ENCODE assay signal across 14 mouse cellular contexts in genomic region chr6:103352405-103353124, GRCm38 (mm10).
DNase-seq lines count a peak whose midpoint lies in the region; ATAC-seq and TF ChIP-seq lines count a peak whose summit lies in the region.
"Had no signal": no experiment of that assay in that cellular context is flagged by ENCODE, and none has a peak within 500 bp of the region (broad histone marks: within the 10 kb centered on the region; RNA-seq: fewer than 3 reads in every experiment).

No protein-coding gene starts in this region.

- no peak for TF ChIP-seq EP300 in liver, postnatal 0 days (IDR thresholded peaks at IDR 0.05; ENCODE audit: low read depth)

- no peaks in the 10 kb centered on the region for H3K27me3 ChIP-seq in hindbrain, embryonic 12.5 days
- no peaks in the 10 kb centered on the region for H3K27me3 ChIP-seq in hindbrain, embryonic 10.5 days (ENCODE audit: insufficient read depth, poor library complexity, severe bottlenecking)
- H3K27me3 ChIP-seq in Patski = no peaks in the 10 kb centered on the region
- H3K27me3 ChIP-seq in liver, postnatal 0 days (ENCODE audit: insufficient read depth, low read length) = no peaks in the 10 kb centered on the region
- H3K27me3 ChIP-seq: liver, embryonic 12.5 days had no signal

- 0 out of 2 replicates have a peak, but pooled peaks cover 3% of the 10 kb centered on the region for H3K4me1 ChIP-seq in hindbrain, embryonic 12.5 days
- H3K4me1 ChIP-seq in hindbrain, embryonic 10.5 days (replicated peaks) = no peaks in the 10 kb centered on the region
- no peaks in the 10 kb centered on the region for H3K4me1 ChIP-seq in embryonic fibroblast, embryonic 13.5 days (ENCODE audit: control insufficient read depth, insufficient read depth, low read length)
- H3K4me1 ChIP-seq in liver, postnatal 0 days (ENCODE audit: insufficient read depth) = no peaks in the 10 kb centered on the region
- H3K4me1 ChIP-seq: liver, embryonic 12.5 days had no signal

- CTCF ChIA-PET in Patski (lab: Charles Lee) = no interaction called here

- no peak for DNase-seq in hindbrain, embryonic 10.5 days (ENCODE audit: low spot score)
- no peak for DNase-seq in Patski (ENCODE audit: low read depth, low spot score)
- DNase-seq in layer of hippocampus, adult 9-10 months (ENCODE audit: low spot score) = peak; percentile 71
- DNase-seq in liver, postnatal 0 days = no peak
- DNase-seq: cerebellum, postnatal 36 days; kidney, postnatal 4 days; lung, postnatal 4 days had no signal

- H3K9ac ChIP-seq in hindbrain, embryonic 12.5 days = no peak overlapping the region
- no peak overlapping the region for H3K9ac ChIP-seq in liver, postnatal 0 days (replicated peaks)
- H3K9ac ChIP-seq: liver, embryonic 12.5 days had no signal

- no peaks in the 10 kb centered on the region for H3K36me3 ChIP-seq in hindbrain, embryonic 12.5 days
- no peaks in the 10 kb centered on the region for H3K36me3 ChIP-seq in hindbrain, embryonic 10.5 days
- H3K36me3 ChIP-seq in liver, postnatal 0 days (replicated peaks; ENCODE audit: insufficient read depth, low read length) = no peaks in the 10 kb centered on the region
- H3K36me3 ChIP-seq: liver, embryonic 12.5 days had no signal

- H3K4me3 ChIP-seq in hindbrain, embryonic 12.5 days = no peak overlapping the region
- H3K4me3 ChIP-seq in hindbrain, embryonic 10.5 days = no peak overlapping the region
- no peak overlapping the region for H3K4me3 ChIP-seq in embryonic fibroblast, embryonic 13.5 days (ENCODE audit: insufficient read depth, low read length)
- no peak overlapping the region for H3K4me3 ChIP-seq in liver, postnatal 0 days (ENCODE audit: low read depth, low read length)
- H3K4me3 ChIP-seq: liver, embryonic 12.5 days; myocyte had no signal

- TF ChIP-seq POLR2A in embryonic fibroblast, embryonic 13.5 days (IDR thresholded peaks at IDR 0.05; ENCODE audit: low read depth, low read length) = no peak

- no peak overlapping the region for H3K4me2 ChIP-seq in hindbrain, embryonic 12.5 days (replicated peaks)
- no peak overlapping the region for H3K4me2 ChIP-seq in liver, postnatal 0 days (ENCODE audit: low read depth, low read length)
- H3K4me2 ChIP-seq: liver, embryonic 12.5 days had no signal

- H3K9me3 ChIP-seq in hindbrain, embryonic 12.5 days (replicated peaks) = no peaks in the 10 kb centered on the region
- H3K9me3 ChIP-seq in hindbrain, embryonic 10.5 days = no peaks in the 10 kb centered on the region
- no peaks in the 10 kb centered on the region for H3K9me3 ChIP-seq in liver, postnatal 0 days (ENCODE audit: low read length)
- H3K9me3 ChIP-seq: liver, embryonic 12.5 days had no signal

- POLR2A ChIA-PET in Patski (lab: Charles Lee) = no interaction called here

- H3K27ac ChIP-seq in hindbrain, embryonic 12.5 days = no peak overlapping the region; the same call in 1 of the 2 replicates
- no peak overlapping the region for H3K27ac ChIP-seq in hindbrain, embryonic 10.5 days
- H3K27ac ChIP-seq in embryonic fibroblast, embryonic 13.5 days (ENCODE audit: insufficient read depth, low read length) = peak overlapping the region; percentile 52
- no peak overlapping the region for H3K27ac ChIP-seq in liver, postnatal 0 days (ENCODE audit: low read depth)
- H3K27ac ChIP-seq: liver, embryonic 12.5 days had no signal

- peak; percentile 66 for ATAC-seq in hindbrain, embryonic 12.5 days (ENCODE audit: low FRiP score)
- ATAC-seq in Patski = peak; percentile 74
- no peak for ATAC-seq in monocyte, adult 5-6 weeks (replicated peaks; ENCODE audit: insufficient number of reproducible peaks, low FRiP score, low TSS enrichment, poor library complexity, severe bottlenecking)
- ATAC-seq in cerebellum, adult (ENCODE audit: insufficient number of reproducible peaks, low FRiP score, low TSS enrichment) = no peak
- no peak for ATAC-seq in liver, postnatal 0 days
- ATAC-seq: intestine, embryonic 16.5 days; liver, embryonic 12.5 days had no signal

- 54% methylated on average over 3 of the region's 3 CpGs for WGBS in hindbrain, embryonic 12.5 days
- WGBS in hindbrain, embryonic 10.5 days = 76% methylated on average over 3 of the region's 3 CpGs
- WGBS in liver, postnatal 0 days (ENCODE audit: insufficient replicate concordance) = 71% methylated on average over 3 of the region's 3 CpGs

- no peak for TF ChIP-seq CTCF in Patski (IDR thresholded peaks at IDR 0.05)
- TF ChIP-seq CTCF in embryonic fibroblast, embryonic 13.5 days (IDR thresholded peaks at IDR 0.05; ENCODE audit: borderline replicate concordance, insufficient read depth, low read length) = no peak
- no peak for TF ChIP-seq CTCF in liver, postnatal 0 days (IDR thresholded peaks at IDR 0.05; ENCODE audit: low read depth)

- in situ Hi-C loops in Patski (cut with MboI; ENCODE audit: low pct_unique_long_range_greater_than_20kb) = no loop called here

Comparison
In these comparisons a context has a peak if more than half of its experiments do, and no peak if none do; other contexts are left out.
1. ATAC-seq: peak in hindbrain, embryonic 12.5 days (single experiment) and Patski (single experiment); none in monocyte, adult 5-6 weeks (single experiment), cerebellum, adult (single experiment) and liver, postnatal 0 days (single experiment).